Mouse (Mus musculus) layer of hippocampus, postnatal 25 days (tissue): ENCODE results near the gene Gm45837. TPM values are rescaled to one million over a fixed set of nuclear protein-coding genes. Genes with fewer than 3 reads are reported as not detected.

Experiments used
- DNase-seq, 2 experiments: peaks; one replicate each; pipeline ENCODE4 v3.0.0; 2022; ENCODE audit warnings: mixed read lengths in 2 of 2, low spot score in 1 of 2; ENCODE audit errors: extremely low spot score in 1 of 2
- total RNA-seq, 2 experiments: library from RNA; stranded (reverse); gene quantifications; 2 replicates each; pipeline ENCODE4 v1.2.3; 2021

Gm45837 gene
- total RNA-seq: not detected

DNA sequence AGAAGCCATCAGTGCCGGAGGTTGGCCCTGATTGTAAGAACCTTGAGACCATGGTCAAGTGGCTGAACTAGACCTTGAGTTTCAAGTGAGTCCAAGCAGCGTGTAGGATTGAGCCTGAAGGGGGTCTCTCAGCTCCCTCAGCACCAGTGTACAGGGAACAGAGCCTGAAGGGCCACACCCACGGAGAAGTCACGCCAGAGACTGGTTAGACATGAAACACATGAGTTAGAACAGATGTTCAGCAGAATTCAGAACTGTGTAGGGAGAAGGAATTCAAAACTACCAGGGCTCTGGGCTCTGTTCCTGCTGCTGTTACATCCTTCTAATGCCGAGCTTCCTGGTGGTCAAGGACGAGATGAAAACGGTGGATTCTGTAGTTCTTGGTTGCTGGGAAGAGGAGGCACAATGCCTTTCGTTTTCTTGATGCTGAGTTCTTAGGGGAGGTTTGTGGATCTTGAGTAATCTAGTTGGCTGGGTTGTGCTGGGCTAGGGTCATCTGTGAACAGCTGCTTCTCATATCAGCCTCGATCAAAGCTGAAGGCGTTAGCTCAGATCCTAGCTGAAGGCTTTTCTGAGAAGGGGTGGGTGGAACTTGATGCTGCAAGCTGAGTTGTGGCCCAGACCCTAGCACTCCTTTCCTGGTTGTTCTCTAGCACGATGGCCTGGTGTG lies at the start of gene Gm45837:
Gm45837 (plus strand) TSS at position 620 of the 670 bp plus-strand sequence.
- DNase-seq: no peak

- no peak for DNase-seq
Observed at GRCm38 (mm10) chr7:101361021-101361420, 49.7 kb upstream of the Gm45837 start.

GRCm38 (mm10) chr7:101361767-101362166 lies 48.9 kb upstream of the Gm45837 start:
- no peak for DNase-seq

DNA sequence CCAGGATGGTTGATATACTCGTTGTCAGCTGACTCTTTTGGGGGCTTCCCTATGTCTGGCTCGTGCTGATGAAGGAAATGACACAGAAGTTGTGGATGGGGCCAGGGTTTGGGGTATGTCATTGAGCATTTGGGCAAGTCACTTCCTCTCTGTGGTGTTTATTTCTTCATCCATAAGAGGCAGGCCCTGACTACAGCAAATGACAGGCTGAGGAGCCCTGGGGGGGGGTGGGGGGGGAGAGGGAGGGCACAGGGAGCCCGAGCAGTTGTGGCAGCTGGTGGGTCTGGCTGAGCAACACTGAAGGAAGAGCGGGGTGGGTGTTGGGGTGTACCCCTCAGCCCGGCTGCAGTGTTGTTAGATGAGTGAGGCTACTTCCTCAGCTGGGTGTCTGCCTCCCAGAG lies 47.9 kb upstream of the Gm45837 start:
- no peak for DNase-seq

DNA sequence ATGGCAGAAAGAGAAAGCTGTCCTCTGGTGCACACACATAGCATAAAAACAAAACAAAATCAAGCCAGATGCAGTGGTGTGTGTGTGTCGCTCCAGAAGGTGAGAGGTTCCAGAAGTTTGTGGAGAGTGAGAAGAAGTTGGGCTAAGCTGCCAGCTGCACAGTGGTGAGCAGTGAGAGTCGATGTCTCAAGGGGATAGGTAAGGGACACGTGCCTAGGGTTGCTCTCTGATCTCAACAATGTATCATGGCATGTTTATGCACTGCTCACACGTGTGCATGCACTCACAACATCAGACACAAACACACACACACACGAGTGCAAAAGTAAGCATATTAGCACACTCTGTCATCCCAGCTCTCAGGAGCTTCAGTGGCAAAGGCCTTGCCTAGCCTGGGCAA lies 46.8 kb upstream of the Gm45837 start:
- no peak for DNase-seq

DNA sequence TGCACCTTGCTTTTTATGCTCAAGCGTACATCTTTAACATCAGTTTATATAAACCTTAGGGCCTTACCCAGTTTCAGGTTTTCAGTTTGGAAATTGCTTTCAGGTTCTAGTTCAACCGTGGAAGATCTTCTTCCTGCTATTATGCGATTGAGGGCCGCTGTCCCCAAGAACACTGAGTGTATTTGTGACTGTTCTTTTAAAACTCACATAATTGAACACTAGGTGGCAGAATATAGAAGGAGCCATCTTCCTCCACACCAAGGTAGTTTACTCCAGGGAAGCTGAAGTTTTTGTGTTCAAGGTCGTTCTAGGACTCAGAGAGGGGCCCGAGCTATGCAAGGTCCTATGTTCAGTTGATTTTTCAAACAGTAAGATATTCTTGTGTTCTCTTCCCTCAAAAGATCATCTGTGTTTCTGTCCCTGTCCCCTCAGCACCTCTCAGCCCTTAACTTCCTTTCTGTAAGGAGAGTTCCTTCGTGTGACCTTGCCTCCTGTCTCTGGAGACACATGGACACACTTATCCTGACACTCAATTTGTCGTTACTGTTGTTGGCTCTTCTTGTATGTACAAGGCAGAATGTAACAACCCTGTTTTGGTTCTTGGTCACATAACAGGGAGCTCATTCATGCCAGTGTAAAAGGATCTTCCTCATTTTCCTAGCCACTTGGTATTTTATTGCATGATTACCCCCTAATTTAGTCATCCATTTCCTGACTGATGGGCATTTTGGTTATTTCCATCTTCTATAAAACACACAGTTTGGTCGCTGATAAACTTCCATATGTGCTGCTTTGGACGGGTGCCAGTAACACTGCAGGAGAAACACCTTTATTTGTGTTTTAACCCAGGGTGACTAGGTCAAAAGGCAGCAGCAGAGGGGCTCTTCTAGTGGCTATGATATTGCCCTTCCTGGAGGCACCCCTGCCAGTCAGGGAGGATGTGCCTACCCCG lies 42.5 kb upstream of the Gm45837 start:
- no peak for DNase-seq

- DNase-seq: no peak
Observed at GRCm38 (mm10) chr7:101369666-101370065, 41.0 kb upstream of the Gm45837 start.

GRCm38 (mm10) chr7:101373082-101373481 lies 37.6 kb upstream of the Gm45837 start:
- DNase-seq: no peak

DNA sequence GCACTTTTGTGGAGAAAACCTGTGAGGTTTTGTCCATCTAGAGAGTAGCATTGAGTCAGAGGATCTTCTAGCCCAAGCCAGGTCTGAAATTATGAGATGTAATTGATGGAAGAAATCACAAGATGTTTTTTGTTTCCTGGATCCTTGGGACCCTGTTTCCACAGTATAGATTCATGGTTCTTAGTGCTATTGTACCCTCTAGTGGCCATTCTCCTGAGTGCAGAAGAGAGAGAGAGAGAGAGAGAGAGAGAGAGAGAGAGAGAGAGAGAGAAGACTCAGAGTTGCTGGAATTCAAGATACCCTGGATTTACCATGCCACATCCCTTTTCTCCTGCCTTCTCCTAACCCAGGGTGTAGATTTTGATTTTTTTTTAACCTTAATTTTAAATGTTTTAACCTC lies 36.5 kb upstream of the Gm45837 start:
- no peak for DNase-seq

DNA sequence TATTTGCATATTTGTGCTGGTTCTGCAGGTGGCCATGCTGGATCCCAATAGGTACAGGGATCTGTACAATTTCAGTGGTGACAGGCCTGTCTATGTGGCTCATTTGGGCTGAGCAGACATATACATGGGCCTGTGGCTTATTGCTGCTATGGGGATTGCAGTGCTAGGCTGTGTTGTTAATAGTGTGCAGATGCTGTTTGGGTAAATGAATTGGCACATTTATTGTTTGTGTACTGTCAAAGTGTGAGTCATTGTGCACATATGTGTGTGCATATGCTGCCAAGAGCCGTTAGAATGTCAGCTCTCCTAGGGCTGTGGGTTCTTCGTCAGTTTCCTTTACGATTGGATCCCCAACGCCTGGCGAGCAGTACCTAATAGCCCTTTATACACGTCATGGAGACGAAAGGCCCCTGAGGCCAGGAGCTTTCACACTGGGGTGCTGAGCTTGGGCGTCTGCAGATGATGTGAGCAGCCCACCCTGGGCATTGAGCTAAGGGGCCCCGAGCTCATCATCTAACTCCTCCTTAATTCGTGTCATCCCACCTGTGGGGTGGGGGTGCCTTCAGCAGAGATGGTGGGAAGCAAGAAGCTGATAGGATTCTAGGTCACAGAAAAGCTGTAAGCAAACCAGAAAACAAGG lies 33.9 kb upstream of the Gm45837 start:
- DNase-seq: no peak

DNA sequence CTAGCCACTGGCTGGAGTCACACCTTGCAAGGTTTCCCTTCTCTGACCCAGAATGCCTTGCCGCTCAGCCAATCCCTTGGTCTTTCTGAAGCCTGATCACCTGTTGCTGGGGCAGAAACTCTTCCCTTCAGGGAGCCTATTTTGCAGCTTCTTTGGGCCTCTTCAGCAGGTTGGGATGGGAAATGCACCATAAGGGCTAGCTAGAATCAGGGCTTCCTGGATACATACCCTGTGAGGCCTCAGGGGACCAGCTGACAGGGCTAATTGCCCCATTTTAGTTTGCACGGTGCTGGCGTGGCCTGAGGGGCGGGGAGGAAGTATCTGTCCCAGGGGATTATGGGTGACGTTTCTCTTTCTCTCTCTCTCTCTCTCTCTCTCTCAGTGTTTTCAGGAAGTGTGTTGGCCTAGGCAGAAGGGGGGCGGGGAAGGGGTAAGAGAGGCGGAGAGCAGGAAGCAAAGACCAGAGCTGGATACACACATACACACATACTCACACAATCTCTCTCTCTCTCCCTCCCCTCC lies 32.9 kb upstream of the Gm45837 start:
- DNase-seq: no peak

DNA sequence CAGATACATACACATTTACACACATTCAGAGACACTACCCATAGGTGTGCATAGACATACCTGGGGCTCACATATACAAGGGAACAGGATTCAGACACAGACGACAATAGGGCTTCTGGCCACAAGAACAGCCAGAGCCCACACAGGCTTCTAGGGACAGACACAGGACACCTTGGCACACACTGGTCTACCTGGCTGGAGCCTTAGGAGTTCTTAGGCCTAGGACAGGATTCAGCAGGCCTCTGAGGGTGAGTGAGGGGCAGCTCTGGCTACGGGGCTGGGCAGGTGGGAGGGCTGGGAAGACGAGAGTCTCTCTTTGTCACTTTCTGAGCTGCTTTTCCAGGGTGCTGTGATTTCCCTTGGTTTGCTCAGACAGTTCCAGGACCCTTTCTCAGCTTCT lies 32.4 kb upstream of the Gm45837 start:
- DNase-seq: no peak

GRCm38 (mm10) chr7:101378796-101379465 lies 31.8 kb upstream of the Gm45837 start:
- no peak for DNase-seq

GRCm38 (mm10) chr7:101379732-101380131 lies 31.0 kb upstream of the Gm45837 start:
- no peak for DNase-seq

DNA sequence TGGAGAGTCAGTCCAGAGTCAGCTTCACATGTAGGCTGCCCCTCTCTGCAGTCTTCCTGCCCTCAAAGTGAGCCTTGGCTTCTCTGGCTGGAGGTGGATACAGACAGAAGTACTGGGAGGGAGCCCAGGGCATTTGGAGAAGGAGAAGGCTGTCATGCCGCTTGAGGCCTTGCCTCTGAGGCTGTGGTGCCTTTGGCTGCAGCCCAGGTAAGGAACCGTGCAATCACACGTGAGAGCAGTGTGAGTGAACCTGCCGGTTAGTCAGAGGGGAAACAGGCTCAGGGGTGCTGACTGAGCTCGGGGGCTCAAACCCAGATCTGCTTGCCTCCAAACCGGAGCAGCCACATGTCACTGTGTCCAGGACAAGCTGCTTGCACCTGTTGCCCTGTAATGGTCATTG lies 29.2 kb upstream of the Gm45837 start:
- no peak for DNase-seq

DNA sequence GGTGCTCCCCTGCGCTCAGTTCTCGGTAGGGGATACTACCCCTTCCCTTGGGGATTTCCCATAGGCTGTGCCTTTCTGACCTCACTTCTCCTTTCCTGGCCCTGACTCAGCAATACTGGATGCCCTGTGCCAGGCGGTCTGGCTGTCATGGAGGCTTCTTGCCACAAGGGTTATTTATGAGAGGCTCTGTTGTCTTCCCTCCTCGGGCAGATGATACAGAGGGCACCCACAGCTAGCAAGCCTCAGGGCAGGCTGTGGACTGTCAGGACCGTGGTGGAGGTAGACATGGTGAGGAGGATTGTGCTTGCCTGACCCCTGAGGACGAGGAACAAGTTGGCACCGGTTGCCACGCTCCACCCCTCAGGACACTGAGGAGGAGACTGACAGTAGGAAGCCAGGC lies 28.3 kb upstream of the Gm45837 start:
- no peak for DNase-seq

GRCm38 (mm10) chr7:101383756-101384155 lies 26.9 kb upstream of the Gm45837 start:
- DNase-seq: no peak

DNA sequence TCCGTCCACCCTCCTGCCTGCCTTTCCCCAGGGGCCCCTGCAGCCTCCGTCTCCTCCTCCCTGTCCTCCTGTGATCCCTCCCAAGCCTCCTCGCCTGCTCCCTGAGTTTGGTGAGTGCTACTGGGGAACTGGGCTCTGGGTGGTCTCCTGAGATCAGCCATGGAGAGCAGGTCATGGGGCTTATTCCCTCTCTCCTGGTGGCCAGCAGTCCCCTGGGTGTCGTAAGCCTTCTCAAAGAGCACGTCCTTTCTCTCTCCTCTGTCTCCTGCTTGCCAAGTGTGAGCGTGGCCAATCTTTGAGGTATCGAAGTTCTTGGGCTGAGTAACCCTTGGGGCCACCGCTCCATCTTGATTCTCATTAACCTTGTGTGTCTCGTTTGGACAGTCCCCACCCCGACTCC lies 25.8 kb upstream of the Gm45837 start:
- DNase-seq: no peak

DNA sequence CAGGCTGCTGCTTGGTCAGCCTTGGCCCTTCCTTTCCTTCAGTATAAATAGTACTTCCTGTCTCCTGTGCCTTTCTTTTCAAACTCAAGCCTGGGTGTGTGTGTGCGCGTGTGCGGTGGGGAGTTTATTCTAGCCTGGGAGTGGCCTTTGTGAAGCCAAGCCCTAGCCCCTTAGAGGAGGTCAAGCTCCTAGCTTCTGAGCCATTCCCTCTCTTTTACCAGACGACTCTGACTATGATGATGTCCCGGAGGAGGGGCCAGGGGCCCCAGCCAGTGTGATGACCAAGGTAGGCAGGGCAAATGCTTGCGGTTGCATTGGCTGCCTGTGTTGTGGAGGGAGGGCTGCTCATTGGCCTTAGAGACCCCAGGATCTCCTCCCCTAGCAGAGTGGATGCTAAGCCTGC lies 25.4 kb upstream of the Gm45837 start:
- no peak for DNase-seq

- DNase-seq: no peak
Observed at GRCm38 (mm10) chr7:101385866-101386452, 24.7 kb upstream of the Gm45837 start.
